Mouse (Mus musculus): ENCODE measurements around the gene Secisbp2l. TPM values are rescaled to one million over a fixed set of nuclear protein-coding genes. Genes with fewer than 3 reads are reported as not detected.

Gene Secisbp2l
- polyA plus RNA-seq, 2 experiments, result 2.5 to 3.7 TPM

DNA sequence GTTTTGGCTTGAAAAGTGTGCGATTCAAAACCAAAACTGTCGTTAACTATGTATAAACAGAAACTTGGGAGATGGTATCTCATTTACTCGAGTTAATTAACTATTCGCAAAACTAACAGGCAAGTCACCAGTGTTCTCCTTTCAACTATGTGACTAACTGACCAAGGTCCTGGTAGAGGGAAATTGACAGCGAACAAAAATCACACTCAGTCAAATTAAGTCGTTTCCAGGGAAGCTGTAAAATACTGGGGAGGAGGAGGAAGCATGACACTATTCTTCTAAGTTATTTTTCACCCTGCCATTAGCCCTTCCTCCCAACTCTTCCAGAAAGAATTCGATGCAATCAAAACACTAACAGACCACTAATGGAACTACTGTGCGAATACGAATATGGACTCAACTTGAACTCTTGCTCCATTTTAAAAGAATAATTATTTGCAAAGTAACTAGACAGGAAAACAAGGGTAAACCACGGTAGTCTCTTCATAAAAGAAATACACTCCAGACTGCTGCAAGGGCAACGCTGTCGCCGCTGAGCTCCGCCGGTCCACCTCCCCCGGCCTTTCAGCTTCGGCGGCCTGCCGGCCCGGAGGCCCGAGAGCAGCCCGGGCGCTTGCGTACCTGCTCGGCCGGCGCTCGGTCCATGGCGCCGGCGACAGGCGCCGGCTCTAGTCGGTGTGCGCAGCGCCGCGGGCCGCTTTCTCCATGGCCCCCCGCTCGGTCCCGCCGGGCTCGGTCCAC is 522 bp downstream of the Secisbp2l start:
- WGBS (ENCODE audit: insufficient replicate concordance), result 3% methylated on average over 44 of the region's 44 CpGs
- Histone ChIP-seq H3K27me3 (ENCODE audit: control insufficient read depth, insufficient read depth, low read length) (no peaks in the 10 kb centered on the region), H3K4me2 (ENCODE audit: low read depth) (peak overlapping the region; percentile 87), H3K4me1 (replicated peaks; ENCODE audit: control insufficient read depth in 2 of 2, insufficient read depth in 2 of 2, low read length in 1 of 2) (peaks cover 6 to 16% of the 10 kb centered on the region in 2 experiments), H3K27ac (peak overlapping the region; percentile 40; the same call in 1 of the 2 replicates), H3K9me3 (ENCODE audit: control insufficient read depth, low read length) (no peaks in the 10 kb centered on the region), H3K36me3 (replicated peaks; ENCODE audit: control insufficient read depth, insufficient read depth, low read depth) (no peaks in the 10 kb centered on the region), H3K9ac (replicated peaks) (peak overlapping the region; percentile 86), H3K4me3 (ENCODE audit: insufficient read depth in 1 of 2, low read depth in 2 of 2, low read length in 2 of 2) (peak overlapping the region; percentile 76 to 88)
- TF ChIP-seq CTCF (IDR thresholded peaks at IDR 0.05; ENCODE audit: low read depth), result no peak
- no peak for TF ChIP-seq EP300 (IDR thresholded peaks at IDR 0.05; ENCODE audit: low read depth)
- peak; percentile 10; the same call in 1 of the 2 replicates for ATAC-seq (ENCODE audit: insufficient read depth)
- peak in 1 of 3 experiments; percentile 10 for DNase-seq (ENCODE audit: low read depth in 3 of 3, low spot score in 3 of 3)

DNA sequence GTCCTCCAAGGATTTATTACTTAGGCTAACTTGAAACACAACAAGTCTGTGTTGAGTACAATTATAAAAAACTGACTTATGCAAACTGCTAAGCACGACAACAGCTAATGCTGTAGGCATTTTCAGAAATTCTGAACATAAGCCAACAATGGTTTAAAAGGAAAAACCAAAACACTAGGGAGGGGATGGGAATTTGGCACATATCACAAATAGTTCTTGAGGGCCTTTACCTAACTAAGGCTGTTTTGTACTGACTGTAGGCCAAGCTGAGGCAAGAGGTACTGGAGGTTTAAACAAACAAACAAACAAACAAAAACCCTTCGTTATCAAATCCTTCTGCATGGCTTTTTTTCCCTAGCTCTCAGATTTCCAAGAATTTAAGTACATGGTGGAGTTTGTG is 1.7 kb downstream of the Secisbp2l start:
- H3K9me3 ChIP-seq (ENCODE audit: control insufficient read depth, low read length), result no peaks in the 10 kb centered on the region
- 69% methylated on average over 2 of the region's 2 CpGs for WGBS (ENCODE audit: insufficient replicate concordance)
- no peaks in the 10 kb centered on the region for H3K27me3 ChIP-seq (ENCODE audit: control insufficient read depth, insufficient read depth, low read length)
- DNase-seq (ENCODE audit: low read depth in 3 of 3, low spot score in 3 of 3) (no peak), ATAC-seq (ENCODE audit: insufficient read depth) (no peak)
- H3K4me3 ChIP-seq (ENCODE audit: insufficient read depth in 1 of 2, low read depth in 2 of 2, low read length in 2 of 2), result no peak overlapping the region
- H3K4me2 ChIP-seq (ENCODE audit: low read depth), result peak overlapping the region; percentile 87
- no peak overlapping the region for H3K27ac ChIP-seq
- H3K9ac ChIP-seq (replicated peaks), result peak overlapping the region; percentile 86; the same call in 1 of the 2 replicates
- H3K36me3 ChIP-seq (replicated peaks; ENCODE audit: control insufficient read depth, insufficient read depth, low read depth), result no peaks in the 10 kb centered on the region
- TF ChIP-seq EP300 (IDR thresholded peaks at IDR 0.05; ENCODE audit: low read depth) (no peak), CTCF (IDR thresholded peaks at IDR 0.05; ENCODE audit: low read depth) (no peak)
- H3K4me1 ChIP-seq (replicated peaks; ENCODE audit: control insufficient read depth in 2 of 2, insufficient read depth in 2 of 2, low read length in 1 of 2), result peaks cover 6 to 16% of the 10 kb centered on the region in 2 experiments

DNA sequence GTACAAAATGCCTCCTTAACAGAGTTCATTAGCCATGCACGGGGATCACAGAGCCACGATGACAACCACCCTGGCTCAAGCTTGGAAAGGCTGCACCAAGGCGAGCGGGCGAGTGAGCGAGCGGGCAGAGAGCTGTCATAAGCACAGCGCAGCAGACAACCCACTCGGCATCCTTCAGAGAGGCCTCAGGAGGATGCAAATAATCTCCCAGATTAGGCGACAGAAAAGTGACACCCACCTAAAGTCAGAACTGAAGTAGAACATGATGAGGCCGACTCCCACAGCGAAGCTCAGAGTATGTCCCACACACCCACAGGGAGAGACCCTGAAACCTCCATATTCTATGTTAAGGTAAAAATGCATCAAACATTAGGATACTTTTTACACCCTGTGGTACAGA is 4.3 kb downstream of the Secisbp2l start:
- no peak overlapping the region for H3K27ac ChIP-seq

DNA sequence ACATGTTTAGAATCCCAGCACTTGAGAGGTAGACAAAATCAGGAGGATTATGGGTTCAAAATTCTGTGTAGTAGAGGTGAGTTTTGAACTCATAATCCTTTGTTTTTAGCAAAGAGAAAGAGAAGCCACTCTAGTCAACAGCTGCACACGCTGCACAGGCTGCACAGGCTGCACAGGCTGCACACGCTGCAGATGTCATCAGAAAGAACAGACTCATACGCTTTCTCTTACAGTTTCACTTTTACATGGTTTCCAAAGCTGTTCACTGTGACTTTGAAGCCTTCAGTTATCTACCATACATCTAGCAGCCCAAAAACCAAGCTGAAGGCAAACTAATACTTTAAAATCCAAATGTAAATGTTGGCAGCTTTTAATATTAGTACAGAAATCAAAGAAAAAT is 5.7 kb downstream of the Secisbp2l start:
- ATAC-seq (ENCODE audit: insufficient read depth), result no peak
- 78% methylated on average over 3 of the region's 3 CpGs for WGBS (ENCODE audit: insufficient replicate concordance)

More for the DNA sequence above, 4.3 kb downstream of the Secisbp2l start:
- Histone ChIP-seq H3K4me1 (replicated peaks; ENCODE audit: control insufficient read depth in 2 of 2, insufficient read depth in 2 of 2, low read length in 1 of 2) (peaks cover 10 to 14% of the 10 kb centered on the region in 2 experiments), H3K4me3 (ENCODE audit: insufficient read depth in 1 of 2, low read depth in 2 of 2, low read length in 2 of 2) (no peak overlapping the region), H3K9me3 (ENCODE audit: control insufficient read depth, low read length) (no peaks in the 10 kb centered on the region), H3K9ac (replicated peaks) (no peak overlapping the region), H3K4me2 (ENCODE audit: low read depth) (no peak overlapping the region), H3K27me3 (ENCODE audit: control insufficient read depth, insufficient read depth, low read length) (no peaks in the 10 kb centered on the region), H3K36me3 (replicated peaks; ENCODE audit: control insufficient read depth, insufficient read depth, low read depth) (no peaks in the 10 kb centered on the region)
- ATAC-seq (ENCODE audit: insufficient read depth), result no peak
- TF ChIP-seq EP300 (IDR thresholded peaks at IDR 0.05; ENCODE audit: low read depth) (no peak), CTCF (IDR thresholded peaks at IDR 0.05; ENCODE audit: low read depth) (no peak)
- DNase-seq (ENCODE audit: low read depth in 3 of 3, low spot score in 3 of 3), result no peak
- 79% methylated on average over 12 of the region's 12 CpGs for WGBS (ENCODE audit: insufficient replicate concordance)

DNA sequence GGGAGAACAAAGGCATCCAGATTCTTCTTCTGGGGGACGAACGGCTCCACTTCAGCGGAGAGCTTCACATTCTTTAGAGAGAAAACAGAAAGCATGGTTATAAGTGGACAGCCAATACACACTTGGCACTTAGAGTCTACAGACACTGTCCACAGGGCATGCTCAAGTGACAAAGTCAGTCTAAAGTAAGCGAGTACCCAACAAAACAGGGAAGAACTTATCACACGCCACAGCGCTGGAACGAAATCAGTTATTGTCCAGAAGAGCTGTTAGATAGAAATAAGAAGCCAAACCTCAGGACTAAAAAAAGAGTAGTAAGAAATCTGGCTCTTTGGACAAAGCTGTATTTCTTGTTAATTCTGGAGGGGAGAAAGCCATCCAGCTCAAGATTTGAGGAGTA is 7.0 kb downstream of the Secisbp2l start:
- no peak overlapping the region for H3K9ac ChIP-seq (replicated peaks)
- H3K4me3 ChIP-seq (ENCODE audit: insufficient read depth in 1 of 2, low read depth in 2 of 2, low read length in 2 of 2), result no peak overlapping the region
- no peak overlapping the region for H3K27ac ChIP-seq
- 67% methylated on average over 7 of the region's 7 CpGs for WGBS (ENCODE audit: insufficient replicate concordance)
- no peaks in the 10 kb centered on the region for H3K36me3 ChIP-seq (replicated peaks; ENCODE audit: control insufficient read depth, insufficient read depth, low read depth)
- H3K9me3 ChIP-seq (ENCODE audit: control insufficient read depth, low read length), result no peaks in the 10 kb centered on the region
- ATAC-seq (ENCODE audit: insufficient read depth) (no peak), DNase-seq (ENCODE audit: low read depth in 3 of 3, low spot score in 3 of 3) (no peak)
- no peaks in the 10 kb centered on the region for H3K27me3 ChIP-seq (ENCODE audit: control insufficient read depth, insufficient read depth, low read length)
- TF ChIP-seq CTCF (IDR thresholded peaks at IDR 0.05; ENCODE audit: low read depth) (no peak), EP300 (IDR thresholded peaks at IDR 0.05; ENCODE audit: low read depth) (no peak)
- H3K4me2 ChIP-seq (ENCODE audit: low read depth), result no peak overlapping the region
- H3K4me1 ChIP-seq (replicated peaks; ENCODE audit: control insufficient read depth in 2 of 2, insufficient read depth in 2 of 2, low read length in 1 of 2), result peaks cover 0 to 4% of the 10 kb centered on the region in 2 experiments; a peak in 1 of 4 replicates

More for the DNA sequence above, 5.7 kb downstream of the Secisbp2l start:
- no peak for DNase-seq (ENCODE audit: low read depth in 3 of 3, low spot score in 3 of 3)
- TF ChIP-seq CTCF (IDR thresholded peaks at IDR 0.05; ENCODE audit: low read depth) (no peak), EP300 (IDR thresholded peaks at IDR 0.05; ENCODE audit: low read depth) (no peak)
- Histone ChIP-seq H3K9me3 (ENCODE audit: control insufficient read depth, low read length) (no peaks in the 10 kb centered on the region), H3K36me3 (replicated peaks; ENCODE audit: control insufficient read depth, insufficient read depth, low read depth) (no peaks in the 10 kb centered on the region), H3K4me1 (replicated peaks; ENCODE audit: control insufficient read depth in 2 of 2, insufficient read depth in 2 of 2, low read length in 1 of 2) (peaks cover 4 to 8% of the 10 kb centered on the region in 2 experiments), H3K27me3 (ENCODE audit: control insufficient read depth, insufficient read depth, low read length) (no peaks in the 10 kb centered on the region), H3K4me2 (ENCODE audit: low read depth) (no peak overlapping the region), H3K4me3 (ENCODE audit: insufficient read depth in 1 of 2, low read depth in 2 of 2, low read length in 2 of 2) (no peak overlapping the region), H3K27ac (no peak overlapping the region), H3K9ac (replicated peaks) (no peak overlapping the region)
